Mouse (Mus musculus) thymus, postnatal 25 days (tissue): ENCODE data around the gene Mark2.
"Not testable (repeated sequence)": the region's sequence is repeated elsewhere in the genome, so short reads cannot be mapped to it uniquely, and the experiment has no call there.

ENCODE experiments used
- DNase-seq: peaks from one replicate; pipeline ENCODE4 v3.0.0; 2022

The Mark2 gene

DNA sequence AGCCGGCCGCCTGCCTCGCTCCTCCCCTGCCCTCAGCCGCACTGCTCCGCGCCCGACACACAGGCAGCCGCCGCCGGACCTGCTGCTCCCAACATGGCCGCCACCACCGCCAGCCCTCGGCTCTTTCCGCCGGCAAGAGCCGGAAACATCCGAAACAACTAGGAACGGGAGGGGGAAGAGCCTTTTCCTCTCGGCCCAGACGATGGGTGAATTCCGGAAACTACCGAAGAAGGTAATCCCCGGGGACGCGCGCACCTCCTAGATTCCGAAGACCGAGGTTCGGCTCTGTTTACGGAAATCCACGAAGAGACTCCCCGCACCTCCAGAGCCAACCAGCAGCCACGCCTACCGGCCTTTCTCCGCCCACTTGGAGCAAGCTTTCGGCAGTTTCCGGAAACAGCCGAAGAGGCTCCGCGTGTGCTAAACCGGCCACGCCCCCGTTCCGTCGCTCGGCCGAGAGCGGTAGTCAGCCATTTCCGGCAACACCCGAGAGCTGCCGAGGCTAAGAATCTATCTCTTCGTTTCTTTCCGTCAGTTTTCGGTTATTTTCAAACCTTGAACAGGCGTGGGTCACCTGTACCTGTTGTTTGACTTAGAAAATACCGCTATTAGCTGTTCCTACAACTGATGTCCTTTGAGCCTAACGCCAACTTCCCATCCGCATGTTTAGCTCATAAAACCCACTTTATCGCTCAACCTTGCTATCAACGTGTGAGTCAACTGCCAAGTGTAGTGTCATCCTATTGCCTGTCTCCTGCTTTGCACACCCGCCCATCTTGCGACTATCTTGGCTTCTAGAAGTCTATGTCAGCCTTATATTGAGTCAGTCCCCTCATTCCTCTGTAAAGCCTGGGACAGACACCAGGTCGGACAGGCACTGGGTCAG lies at the start of gene Mark2:
Gene Mark2, minus strand, starts transcription at position 349 of the 886 bp plus-strand sequence.
- peak; percentile 100 for DNase-seq

DNA sequence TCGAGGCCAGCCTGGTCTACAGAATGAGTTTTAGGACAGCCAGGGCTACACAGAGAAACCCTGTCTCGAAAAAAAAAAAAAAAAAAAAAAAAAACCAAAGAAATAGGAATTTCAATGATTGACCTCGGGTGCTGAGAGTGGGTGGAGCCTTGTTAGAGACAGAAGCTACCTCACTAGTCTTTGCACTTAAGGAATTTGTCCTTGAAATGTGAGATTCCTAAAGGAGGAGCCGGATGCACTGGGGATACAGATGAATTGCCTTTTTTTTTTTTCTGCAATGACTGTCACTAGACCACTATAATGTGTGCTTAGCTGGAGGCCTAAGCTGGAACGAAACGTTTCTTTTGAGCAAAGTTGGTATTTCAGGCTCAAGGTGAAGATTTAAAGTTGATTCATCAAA lies 46.8 kb upstream of the Mark2 start:
- DNase-seq = no peak

DNA sequence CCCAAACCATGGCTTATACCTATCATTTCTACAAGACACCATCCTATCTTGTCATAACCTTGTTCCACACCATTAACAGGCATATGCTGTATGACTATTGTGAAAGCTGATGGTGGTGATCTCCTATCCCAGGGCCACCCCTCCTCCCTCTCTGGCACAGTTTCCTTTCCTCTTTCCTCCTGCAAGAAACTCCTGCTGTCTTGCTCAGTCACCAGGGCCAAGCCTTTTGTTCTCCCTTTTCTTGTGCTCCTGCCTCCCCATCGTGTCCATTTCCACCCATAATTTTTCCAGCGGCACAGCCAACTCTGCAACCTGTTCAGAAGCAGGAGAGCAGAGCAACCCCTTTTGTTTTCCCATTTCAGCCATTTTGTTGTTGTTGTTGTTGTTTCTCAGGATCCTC lies 44.4 kb upstream of the Mark2 start:
- no peak for DNase-seq

DNA sequence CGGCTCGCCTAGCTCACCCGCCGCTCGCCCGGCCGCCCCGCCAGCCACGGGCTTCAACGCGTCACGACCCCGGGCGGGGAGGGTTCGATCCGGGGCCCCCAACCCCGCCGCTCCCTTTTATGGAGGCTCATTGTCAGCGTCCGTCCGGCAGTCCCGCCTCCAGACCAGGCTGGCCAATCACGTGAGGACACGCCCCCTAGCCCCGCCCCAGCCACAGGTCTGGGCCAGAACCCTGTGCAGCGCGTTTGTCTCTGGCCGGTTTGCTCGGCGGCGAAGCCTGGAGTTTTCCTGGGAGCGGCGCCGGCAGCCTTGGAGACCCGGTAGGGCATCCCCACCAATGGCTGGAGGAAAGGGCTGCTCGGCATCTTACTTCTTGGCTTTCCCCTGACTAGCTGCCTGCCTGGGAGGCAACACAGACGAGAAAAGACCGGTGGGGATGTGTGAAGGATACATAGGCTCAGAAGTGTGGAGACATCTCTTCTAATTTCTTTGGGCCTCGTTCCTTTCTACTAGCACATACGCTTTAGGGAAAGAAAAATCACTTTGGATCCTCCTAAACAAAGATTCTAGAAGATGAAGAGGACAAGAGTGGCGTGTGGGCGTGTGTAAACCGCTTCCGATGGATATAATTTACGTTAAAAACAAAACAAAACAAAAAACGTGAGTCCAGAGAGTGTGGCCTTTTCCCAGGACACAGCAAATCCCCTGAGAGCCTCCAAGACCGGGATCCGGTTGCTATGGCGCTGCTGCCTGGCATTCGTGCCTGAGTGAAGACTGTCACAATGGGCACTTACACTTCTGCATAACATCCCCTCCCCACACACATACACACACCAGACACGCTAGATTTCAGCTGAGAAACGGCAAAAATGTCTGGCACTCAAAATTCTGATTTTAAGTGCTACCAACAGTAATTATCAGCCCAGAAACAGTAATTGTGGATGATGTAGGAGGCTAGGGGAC lies 41.5 kb upstream of the Mark2 start, which contains the start of gene Spindoc:
Gene Spindoc, minus strand, starts transcription at position 92 of the 963 bp plus-strand sequence.
- DNase-seq = peak; percentile 99

DNA sequence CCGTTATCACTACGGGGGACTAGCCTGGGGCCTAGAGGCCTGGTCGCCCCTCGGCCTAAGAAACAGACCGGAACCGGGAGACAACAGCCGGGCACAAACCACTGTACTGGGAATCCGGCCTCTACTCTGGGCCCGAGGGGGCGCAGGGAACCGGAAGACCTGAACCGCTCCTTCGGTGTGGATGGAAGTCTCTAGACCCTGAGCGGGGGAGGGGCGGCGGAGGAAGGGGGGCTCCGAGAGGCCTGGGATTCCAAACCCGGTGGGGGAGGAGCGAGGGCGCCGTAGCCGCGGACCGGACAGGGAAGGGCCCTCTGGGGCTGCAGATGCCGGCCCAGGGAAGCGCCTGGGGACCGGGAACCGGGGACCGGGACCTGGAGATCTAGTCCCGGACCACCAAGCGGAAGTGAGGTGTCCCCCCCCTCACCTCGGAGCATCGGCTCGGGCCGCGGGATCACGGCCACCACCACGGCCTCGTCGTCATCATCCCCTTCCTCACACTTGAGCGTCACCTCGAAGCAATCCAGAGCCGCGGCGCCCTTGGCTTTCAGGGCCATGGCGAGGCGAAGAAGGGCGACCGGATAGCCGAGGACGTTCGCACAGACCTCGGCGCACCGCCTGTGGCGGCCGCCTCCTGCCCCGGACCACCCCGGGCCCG lies 40.7 kb upstream of the Mark2 start:
- peak; percentile 83 for DNase-seq

DNA sequence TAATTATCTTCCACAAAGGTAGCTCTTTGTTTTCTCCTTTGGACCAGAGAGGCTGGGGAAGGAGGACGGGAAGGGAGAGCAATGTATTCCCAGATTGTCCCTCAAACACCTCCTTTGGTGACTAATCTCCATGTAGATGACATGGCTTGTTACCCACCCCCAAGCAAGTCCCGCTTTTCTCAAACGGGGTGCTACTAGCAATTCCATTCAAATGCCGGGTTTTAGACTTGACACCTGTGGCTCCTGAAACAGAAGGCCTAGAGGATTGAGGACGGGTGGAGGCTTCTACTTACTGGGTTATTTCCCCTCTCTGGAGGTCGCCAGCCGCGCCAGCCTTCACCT lies 40.2 kb upstream of the Mark2 start:
- no peak for DNase-seq

DNA sequence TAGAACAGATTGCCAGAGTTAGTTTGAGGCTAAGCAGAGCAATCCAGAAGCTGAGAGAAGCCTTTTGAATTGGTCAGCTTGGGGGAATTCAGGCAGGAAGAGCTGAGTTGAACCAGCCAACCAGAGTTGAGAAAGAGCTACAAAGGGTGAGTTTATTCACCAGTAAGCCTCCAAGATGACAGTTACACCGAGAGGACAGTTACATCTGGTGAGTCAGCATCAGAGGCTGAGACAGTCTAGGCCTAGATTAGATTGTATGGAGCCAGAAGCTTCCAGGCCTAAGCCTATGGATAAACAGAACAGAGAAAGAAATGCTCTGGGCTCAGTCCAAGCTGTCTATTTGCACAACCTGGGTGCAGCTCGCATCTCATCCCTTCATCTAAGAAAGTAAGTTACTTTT lies 36.0 kb upstream of the Mark2 start:
- DNase-seq = no peak

DNA sequence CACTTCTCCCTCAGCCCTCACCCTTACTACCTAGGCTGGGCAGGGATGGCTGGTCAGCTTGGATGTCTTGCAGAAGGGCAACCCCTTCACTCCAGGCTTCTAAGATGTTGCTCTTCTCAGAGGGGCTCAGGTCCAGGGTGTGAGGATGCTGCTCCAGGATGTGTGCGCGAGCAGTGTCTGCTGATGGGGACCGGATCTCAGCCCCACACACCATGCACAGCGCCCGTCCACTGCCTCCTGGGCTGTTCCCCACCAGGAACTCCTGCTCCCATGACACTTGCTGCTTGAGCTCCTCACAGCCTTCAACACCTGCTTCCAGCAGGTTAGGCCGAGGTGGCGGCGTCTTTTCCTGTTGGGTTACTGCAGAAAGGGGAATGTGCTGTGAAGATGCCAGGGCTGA lies 32.8 kb upstream of the Mark2 start:
- no peak for DNase-seq

DNA sequence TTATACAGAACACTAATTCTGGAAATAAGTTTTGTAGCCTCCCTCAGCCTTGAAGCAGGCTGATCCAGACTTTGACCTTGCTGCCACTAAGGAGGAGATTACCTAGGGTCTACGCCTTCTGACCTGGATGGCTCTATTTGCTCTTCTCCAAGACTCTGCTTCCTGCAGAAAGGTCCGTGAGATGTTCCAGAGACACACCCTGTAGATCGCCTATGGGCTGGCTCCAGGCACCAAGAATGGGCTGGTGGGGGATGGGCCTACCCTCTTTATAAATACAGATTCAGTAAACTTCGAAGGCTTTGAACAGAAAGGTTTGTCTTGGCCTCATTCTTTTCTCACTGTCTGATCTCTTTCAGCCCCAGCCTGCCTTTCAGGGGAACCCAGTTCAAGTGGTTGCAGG lies 27.8 kb upstream of the Mark2 start:
- not testable (repeated sequence) for DNase-seq

DNA sequence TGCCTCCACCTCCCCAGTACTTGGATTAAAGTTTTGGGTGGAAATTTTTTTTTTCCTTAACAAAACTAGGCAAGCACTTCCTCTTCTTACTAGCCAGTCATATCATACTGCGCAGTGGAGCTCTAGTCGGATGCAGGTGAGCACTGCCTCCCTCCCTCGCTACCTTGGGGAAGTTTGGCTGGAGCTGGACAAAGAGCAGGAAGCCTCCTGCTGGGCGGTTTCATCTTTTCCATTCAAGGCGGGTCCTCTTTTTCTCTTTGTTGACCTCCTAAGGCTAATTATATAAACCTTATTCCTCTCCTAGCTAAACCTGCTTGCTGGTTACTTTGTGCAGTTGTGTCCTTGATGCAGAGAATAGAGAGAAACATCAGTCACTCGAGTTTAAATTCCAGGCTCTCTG lies 12.0 kb upstream of the Mark2 start:
- DNase-seq = no peak

DNA sequence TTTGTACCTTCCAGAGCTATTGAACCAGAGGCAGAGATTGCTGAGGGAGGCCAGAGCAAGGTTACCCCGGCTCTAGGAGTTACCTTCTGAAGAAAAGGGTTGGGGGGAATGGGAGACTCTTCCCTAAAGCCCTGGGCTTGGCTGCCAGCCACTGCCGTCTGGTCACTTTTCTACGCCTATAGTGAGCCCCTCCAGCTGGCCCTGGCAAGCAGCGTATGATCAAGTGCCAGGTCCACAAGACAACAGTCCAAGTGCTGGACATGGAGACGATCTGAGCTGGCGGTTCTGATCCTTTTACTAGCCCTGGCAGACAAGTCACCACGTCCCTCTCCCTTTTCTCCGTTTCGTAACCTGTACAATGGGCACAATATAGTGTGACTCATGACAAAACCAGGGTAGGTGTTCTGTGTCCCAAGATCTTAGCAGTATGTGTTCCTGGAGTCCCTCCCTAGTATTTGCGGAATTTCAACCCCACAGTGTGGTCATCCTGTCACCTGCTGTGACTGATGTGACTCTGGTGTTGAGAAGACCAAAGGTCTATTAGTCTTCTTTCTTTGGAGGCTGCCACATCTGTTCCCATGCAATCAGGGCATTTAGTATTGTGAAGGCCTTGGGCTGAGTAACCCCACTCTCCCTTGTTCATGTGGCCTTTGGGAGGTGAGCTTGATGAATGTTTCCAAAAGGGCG lies 11.3 kb upstream of the Mark2 start:
- no peak for DNase-seq

DNA sequence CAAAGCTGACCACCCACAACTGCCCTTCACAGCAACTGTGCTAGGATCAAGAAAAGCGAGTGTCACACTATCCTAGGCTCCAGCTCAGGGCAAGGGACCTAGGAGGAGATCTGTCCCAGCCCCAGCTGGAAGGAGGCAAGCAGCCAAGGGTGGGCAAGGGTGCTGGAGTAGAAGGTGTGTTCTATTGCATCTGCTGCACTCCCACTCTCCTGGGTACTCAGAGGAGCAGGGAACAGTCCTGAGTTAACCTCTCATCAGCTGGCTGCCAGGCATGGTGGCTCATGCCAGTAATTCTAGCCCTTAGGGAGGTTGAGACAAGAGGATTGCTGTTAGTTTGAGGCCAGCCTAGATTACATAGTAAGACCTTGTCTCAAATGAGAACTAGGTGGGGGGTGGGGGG lies 8.3 kb upstream of the Mark2 start:
- no peak for DNase-seq

DNA sequence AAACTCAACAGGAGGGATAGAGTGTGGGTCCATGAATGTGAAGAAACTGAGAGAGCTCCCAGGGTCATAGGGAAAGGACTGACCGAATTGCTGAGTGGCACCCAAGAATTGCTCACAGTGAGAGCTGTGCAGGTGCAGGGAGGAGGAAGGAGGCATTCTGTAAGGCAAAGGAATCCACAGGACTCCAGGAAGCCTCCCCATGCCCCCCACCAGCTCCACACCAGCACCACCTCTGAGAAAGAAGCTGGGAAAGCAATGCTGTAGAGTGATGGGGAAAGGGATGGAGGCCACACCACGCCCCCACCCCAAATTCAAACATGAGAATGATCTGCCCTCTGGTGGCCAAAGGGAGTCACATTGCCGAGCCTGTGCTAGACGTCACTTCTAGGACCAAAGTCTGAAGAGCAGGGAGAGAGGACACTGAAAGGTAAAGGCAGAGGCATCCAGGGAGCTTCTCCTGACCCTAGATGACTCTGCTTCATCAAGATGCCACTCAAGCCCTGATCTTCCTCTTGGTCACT lies 3.6 kb upstream of the Mark2 start:
- peak; percentile 74 for DNase-seq

DNA sequence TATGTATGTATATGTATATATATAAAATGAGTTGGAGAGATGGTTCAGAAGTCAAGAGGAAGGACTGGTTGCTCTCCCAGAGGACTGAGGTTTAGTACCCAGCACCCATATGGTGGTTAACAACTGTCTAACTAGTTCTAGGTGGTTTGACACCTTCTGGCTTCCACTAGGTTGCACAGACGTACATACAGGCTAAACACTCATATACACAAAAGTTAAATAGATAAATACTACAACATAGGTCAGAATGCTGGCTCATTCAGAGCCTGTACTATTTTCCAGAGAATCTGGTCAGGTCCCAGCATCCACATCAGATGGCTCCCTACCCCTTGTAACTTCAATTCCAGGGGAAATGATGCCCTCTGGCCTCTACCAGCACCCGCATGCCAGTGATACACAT lies 986 bp upstream of the Mark2 start:
- DNase-seq = no peak

DNA sequence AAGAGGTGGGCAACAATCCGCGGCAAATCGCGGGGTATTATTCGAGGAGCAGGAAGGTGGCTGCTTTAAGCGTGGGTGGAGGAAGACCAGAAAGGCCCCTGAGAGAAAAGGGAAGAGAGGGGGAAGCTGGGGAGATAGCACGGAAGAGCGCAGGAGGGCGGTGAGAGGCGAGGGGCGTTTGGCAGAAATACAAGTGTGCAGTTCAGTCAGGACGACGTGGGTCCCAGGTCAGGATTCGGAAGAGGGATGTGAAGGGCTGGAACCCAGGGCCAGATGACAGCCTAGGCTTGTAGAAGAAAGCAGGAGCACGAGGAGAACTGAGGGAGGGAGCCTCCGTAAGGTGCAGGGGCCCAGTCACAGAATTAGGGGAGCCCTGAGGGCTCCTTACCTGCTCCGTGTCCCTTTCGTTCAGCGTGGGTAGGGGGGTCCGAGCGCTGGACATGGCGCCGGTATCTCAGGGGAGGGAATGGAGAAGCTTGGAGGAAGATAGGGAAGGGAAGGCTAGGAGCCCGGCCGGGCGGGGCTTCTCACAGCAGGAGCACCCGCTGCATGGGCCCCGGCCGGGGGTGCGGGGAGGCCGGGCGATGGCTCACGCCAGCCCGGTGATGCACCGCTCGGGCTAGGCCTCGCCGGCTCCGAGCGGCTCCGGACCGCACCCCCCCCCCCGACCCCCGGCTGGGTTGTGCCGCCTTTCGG lies 732 bp downstream of the Mark2 start:
- DNase-seq = no peak

DNA sequence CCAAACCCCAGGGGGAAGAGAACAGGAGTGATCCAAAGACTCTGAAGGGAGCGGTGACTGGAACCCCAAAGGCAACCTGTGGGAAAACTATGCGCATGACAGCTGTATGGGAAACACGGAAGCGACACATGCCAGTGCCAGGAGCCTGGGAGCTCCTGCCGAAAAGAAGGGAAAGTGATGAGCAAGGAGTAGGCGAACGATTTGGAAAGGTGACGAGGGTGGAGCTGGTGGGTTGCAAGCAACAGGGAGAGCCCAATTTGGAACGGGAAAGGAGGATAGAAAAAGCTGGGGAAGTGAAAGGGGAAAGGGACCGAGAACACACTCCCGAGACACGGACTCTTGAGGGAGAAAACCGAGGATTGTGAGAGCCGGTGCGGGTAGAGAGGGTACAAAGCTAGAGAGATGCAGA lies 1.3 kb downstream of the Mark2 start:
- DNase-seq = no peak

DNA sequence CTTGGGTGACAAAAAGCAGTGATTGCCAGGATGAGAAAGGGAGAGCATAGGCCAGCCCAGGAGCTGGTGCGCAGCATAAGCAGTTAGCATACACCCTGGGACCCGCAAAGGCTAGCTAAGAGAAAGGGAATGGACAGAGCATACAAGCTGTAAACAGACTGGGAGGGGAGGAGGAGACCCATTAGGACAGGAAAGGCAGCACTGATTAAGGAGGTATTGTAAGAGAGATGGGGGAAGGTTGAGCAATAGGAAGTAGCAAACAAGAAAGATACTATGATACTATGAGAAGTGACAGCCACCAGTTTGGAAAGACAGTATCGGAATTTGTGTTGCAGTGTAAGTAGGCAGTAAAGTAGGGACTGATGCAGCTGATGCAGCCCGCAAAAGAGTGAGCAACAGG lies 1.8 kb downstream of the Mark2 start:
- DNase-seq = no peak

DNA sequence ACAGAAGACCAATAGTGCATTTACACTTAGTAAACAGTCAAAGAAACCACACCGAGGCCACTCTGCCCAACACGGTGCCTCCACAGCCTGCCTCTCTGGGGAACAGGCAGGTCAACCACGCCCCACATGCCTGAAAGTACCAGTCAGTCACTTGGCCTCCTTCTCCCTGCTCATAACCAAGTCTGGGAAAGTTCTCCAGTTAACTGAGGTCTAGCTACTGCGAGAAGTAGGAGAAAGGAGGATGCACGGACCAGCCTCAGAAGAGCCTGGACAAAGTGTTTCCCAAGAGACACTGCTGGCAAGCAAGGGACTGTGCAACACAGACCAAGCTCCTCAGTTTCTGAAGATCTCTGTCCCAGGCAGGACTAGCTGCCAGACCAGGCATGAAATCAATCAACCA lies 2.6 kb downstream of the Mark2 start:
- no peak for DNase-seq

DNA sequence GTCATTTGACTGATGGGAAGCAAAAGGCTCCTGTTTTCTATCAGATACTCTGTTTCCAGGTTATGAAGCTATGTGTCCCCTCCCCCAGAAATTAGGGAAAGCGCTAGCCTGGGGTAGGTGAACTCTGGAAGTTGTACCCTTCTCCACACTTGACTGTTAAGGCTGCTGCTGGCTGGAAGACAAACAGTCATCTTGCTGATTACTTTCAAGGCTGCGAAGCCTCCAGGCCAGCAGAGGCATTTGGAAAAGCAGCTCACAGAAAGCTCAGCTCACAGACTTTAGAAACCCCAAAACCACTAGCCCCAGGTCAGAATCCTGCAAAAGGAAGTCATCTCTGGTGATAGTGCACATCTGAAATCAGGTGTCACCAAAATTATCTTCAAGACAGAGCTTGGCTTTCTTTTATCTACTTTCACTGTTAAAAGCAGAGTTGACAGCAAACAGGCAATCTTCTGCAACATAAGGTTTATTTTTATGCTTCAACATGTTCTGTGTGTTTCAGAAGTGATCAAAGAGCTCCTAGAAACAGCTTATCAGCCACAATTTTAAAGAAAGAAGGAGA lies 3.8 kb downstream of the Mark2 start:
- peak; percentile 7 for DNase-seq

DNA sequence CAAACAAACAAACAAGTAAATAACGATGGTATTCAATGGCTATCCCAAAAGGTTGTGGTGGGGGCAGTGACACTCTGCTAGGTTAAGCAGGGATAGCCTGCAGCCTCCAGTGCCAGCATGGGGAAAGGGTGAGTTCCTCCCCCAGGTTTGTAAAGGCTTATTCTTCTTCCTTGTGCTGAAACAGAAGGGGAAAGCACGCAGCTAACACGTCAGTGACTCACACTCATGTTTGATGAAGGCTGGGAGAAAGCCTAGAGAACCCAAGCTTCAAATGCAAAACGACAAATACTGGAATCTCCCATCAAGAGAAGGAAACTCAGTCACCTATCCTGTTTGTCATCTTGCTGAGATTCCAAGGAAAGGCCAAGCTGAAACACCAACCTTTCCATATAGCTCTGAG lies 6.0 kb downstream of the Mark2 start:
- no peak for DNase-seq

DNA sequence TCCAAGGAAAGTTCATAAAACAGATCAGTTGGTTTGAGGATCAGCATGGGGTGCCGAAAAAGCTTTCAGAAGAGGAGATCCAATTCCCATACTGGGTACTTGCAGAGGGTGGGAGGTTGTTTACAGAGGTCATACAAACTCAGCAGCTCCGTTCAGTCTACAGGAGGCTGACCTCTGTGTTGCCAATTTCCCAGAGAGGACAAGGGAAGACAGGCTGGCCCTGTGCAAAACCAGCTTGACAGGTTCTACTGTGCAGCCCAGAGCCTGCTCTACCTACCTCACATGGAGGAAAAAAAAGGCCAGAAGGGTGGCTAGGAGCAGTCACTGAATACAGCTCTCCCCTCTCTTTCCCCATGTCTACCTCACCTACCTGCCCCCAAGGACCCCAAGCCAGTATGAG lies 7.6 kb downstream of the Mark2 start:
- DNase-seq = no peak

DNA sequence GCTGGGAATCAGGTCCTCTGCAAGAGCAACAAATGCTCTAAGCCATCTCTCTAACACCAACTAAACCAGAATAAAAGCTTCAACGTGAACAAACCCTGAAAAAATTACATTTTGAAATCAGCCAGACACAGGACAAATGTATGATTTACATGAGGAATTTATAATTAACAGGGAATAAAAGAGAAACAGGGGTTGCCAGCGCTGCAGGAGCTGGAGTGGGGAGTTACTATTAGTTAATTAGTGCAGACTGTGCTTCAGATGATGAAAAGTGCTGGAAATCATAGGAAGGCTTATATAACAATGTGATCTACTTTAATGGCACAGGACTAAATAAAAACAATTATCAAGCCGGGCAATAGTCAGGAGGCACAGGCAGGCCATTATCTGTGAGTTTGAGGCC lies 20.3 kb downstream of the Mark2 start:
- no peak for DNase-seq
